Mouse (Mus musculus) myocyte (in vitro differentiated cells): ENCODE results near the gene Dusp15. TPM values are rescaled to one million over a fixed set of nuclear protein-coding genes. Genes with fewer than 3 reads are reported as not detected.
A peak's percentile ranks its signal among the peaks of the same experiment; 100 is the strongest.

ENCODE experiments used
- H3K27me3 ChIP-seq: one replicate; pipeline ENCODE4 v1.6.1; 2011; ENCODE audit not compliant: control insufficient read depth, insufficient read depth, insufficient read length
- H3K36me3 ChIP-seq: one replicate; pipeline ENCODE4 v1.6.1; 2011; ENCODE audit not compliant: control insufficient read depth, insufficient read depth
- H3K4me2 ChIP-seq: one replicate; pipeline ENCODE4 v1.6.1; 2011; ENCODE audit warnings: low read depth, control low read depth
- H3K4me3 ChIP-seq: one replicate; pipeline ENCODE4 v1.5.1; 2011; ENCODE audit warnings: mild to moderate bottlenecking, control low read depth, moderate library complexity
- H3K79me2 ChIP-seq: one replicate; pipeline ENCODE4 v1.6.1; 2011; ENCODE audit not compliant: control insufficient read depth, insufficient read depth
- H3ac ChIP-seq: one replicate; pipeline ENCODE4 v1.6.1; 2011; ENCODE audit not compliant: control insufficient read depth, insufficient read length
- CEBPB ChIP-seq: IDR thresholded peaks from 2 replicates; pipeline ENCODE4 v1.6.1; 2011; ENCODE audit warnings: mild to moderate bottlenecking, moderate library complexity; ENCODE audit not compliant: poor library complexity, insufficient read depth, severe bottlenecking
- E2F4 ChIP-seq: IDR thresholded peaks from one replicate; pipeline ENCODE4 v1.6.1; 2011; ENCODE audit warnings: mild to moderate bottlenecking, control low read depth, moderate library complexity; ENCODE audit not compliant: insufficient read depth
- MAX ChIP-seq: IDR thresholded peaks from one replicate; pipeline ENCODE4 v1.6.1; 2011; ENCODE audit warnings: low read depth, mild to moderate bottlenecking, control low read depth
- MYOD1 ChIP-seq, 3 experiments: IDR thresholded peaks; one replicate each; pipeline ENCODE4 v1.6.1; 2011; ENCODE audit warnings: control low read depth in 2 of 3, low read depth in 2 of 3, mild to moderate bottlenecking in 2 of 3, moderate library complexity in 1 of 3; ENCODE audit not compliant: insufficient read length in 2 of 3, control insufficient read depth in 1 of 3
- MYOG ChIP-seq, 3 experiments: IDR thresholded peaks; one replicate each; pipeline ENCODE4 v1.6.1; 2011; ENCODE audit warnings: control low read depth in 2 of 3, low read depth in 2 of 3, mild to moderate bottlenecking in 2 of 3; ENCODE audit not compliant: insufficient read length in 2 of 3, control insufficient read depth in 1 of 3, insufficient read depth in 1 of 3
- POLR2A ChIP-seq: IDR thresholded peaks from one replicate; pipeline ENCODE4 v1.6.1; 2011; ENCODE audit warnings: low read depth, mild to moderate bottlenecking, control low read depth, moderate library complexity; ENCODE audit not compliant: insufficient read length
- POLR2AphosphoS2 ChIP-seq: IDR thresholded peaks from one replicate; pipeline ENCODE4 v1.6.1; 2011; ENCODE audit warnings: low read depth, control low read depth; ENCODE audit not compliant: insufficient read length
- REST ChIP-seq: IDR thresholded peaks from one replicate; pipeline ENCODE4 v1.6.1; 2011; ENCODE audit warnings: mild to moderate bottlenecking, control low read depth, moderate library complexity; ENCODE audit not compliant: insufficient read depth, insufficient read length
- SRF ChIP-seq: IDR thresholded peaks from one replicate; pipeline ENCODE4 v1.6.1; 2011; ENCODE audit warnings: low read depth; ENCODE audit not compliant: control insufficient read depth, insufficient read length
- TCF12 ChIP-seq: IDR thresholded peaks from one replicate; pipeline ENCODE4 v1.6.1; 2011; ENCODE audit warnings: mild to moderate bottlenecking, control low read depth; ENCODE audit not compliant: poor library complexity, insufficient read depth, severe bottlenecking
- TCF3 ChIP-seq: IDR thresholded peaks from one replicate; pipeline ENCODE4 v1.6.1; 2011; ENCODE audit warnings: low read depth, control low read depth; ENCODE audit not compliant: insufficient read length
- USF1 ChIP-seq: IDR thresholded peaks from one replicate; pipeline ENCODE4 v1.6.1; 2011; ENCODE audit warnings: low read depth, mild to moderate bottlenecking, control low read depth, moderate library complexity
- polyA plus RNA-seq: library from polyadenylated mRNA; unstranded; fragments of >200 nt; fragmentation: generic; extraction: Trizol; gene quantifications from one replicate; pipeline ENCODE4 v1.2.1, GENCODE M21; 2012; ENCODE audit warnings: missing spikeins

The Dusp15 gene
- polyA plus RNA-seq, 1 experiment = 0.02 TPM

- TF ChIP-seq POLR2A (no peak), SRF (no peak), POLR2AphosphoS2 (no peak), TCF12 (no peak), MAX (no peak), MYOD1 (IDR thresholded peaks at IDR 0.05; ENCODE audit: control insufficient read depth in 1 of 3, insufficient read length in 2 of 3, low read depth in 2 of 3) (no peak), REST (no peak)
- Histone ChIP-seq H3K4me3 (no peak overlapping the region), H3K4me2 (peak overlapping the region; percentile 89), H3K27me3 (no peaks in the 10 kb centered on the region), H3K79me2 (peaks cover 7% of the 10 kb centered on the region), H3ac (no peak overlapping the region), H3K36me3 (no peaks in the 10 kb centered on the region)
Observed at GRCm38 (mm10) chr2:152924128-152924527, 27.4 kb downstream of the Dusp15 start.

GRCm38 (mm10) chr2:152923621-152924020 lies 27.9 kb downstream of the Dusp15 start:
- Histone ChIP-seq H3K79me2 (peaks cover 6% of the 10 kb centered on the region), H3K4me3 (no peak overlapping the region), H3ac (no peak overlapping the region), H3K4me2 (peak overlapping the region; percentile 89), H3K36me3 (no peaks in the 10 kb centered on the region), H3K27me3 (no peaks in the 10 kb centered on the region)
- TF ChIP-seq MYOD1 (IDR thresholded peaks at IDR 0.05; ENCODE audit: control insufficient read depth in 1 of 3, insufficient read length in 2 of 3, low read depth in 2 of 3) (peak in 1 of 3 experiments; percentile 37), E2F4 (no peak)

GRCm38 (mm10) chr2:152922376-152922775 lies 29.1 kb downstream of the Dusp15 start:
- Histone ChIP-seq H3ac (no peak overlapping the region), H3K27me3 (no peaks in the 10 kb centered on the region), H3K79me2 (peaks cover 6% of the 10 kb centered on the region), H3K4me2 (no peak overlapping the region), H3K36me3 (no peaks in the 10 kb centered on the region), H3K4me3 (no peak overlapping the region)
- TF ChIP-seq POLR2AphosphoS2 = no peak
- TF ChIP-seq E2F4 = no peak
- TF ChIP-seq REST = no peak
- no peak for TF ChIP-seq CEBPB
- TF ChIP-seq MYOG (IDR thresholded peaks at IDR 0.05; ENCODE audit: control insufficient read depth in 1 of 3, insufficient read depth in 1 of 3, insufficient read length in 2 of 3, low read depth in 2 of 3) = no peak
- no peak for TF ChIP-seq TCF3
- no peak for TF ChIP-seq USF1
- TF ChIP-seq MAX = no peak
- no peak for TF ChIP-seq TCF12
- no peak for TF ChIP-seq POLR2A
- no peak for TF ChIP-seq MYOD1 (IDR thresholded peaks at IDR 0.05; ENCODE audit: control insufficient read depth in 1 of 3, insufficient read length in 2 of 3, low read depth in 2 of 3)
- no peak for TF ChIP-seq SRF

GRCm38 (mm10) chr2:152917671-152918070 lies 33.8 kb downstream of the Dusp15 start:
- TF ChIP-seq POLR2AphosphoS2 (no peak), MYOG (IDR thresholded peaks at IDR 0.05; ENCODE audit: control insufficient read depth in 1 of 3, insufficient read depth in 1 of 3, insufficient read length in 2 of 3, low read depth in 2 of 3) (no peak), TCF12 (no peak), REST (no peak), USF1 (no peak), TCF3 (no peak), CEBPB (no peak)
- Histone ChIP-seq H3K27me3 (no peaks in the 10 kb centered on the region), H3ac (no peak overlapping the region), H3K4me3 (no peak overlapping the region), H3K4me2 (no peak overlapping the region), H3K79me2 (no peaks in the 10 kb centered on the region), H3K36me3 (no peaks in the 10 kb centered on the region)

- H3K27me3 ChIP-seq = no peaks in the 10 kb centered on the region
Observed at GRCm38 (mm10) chr2:152916111-152916510, 35.4 kb downstream of the Dusp15 start.

More at GRCm38 (mm10) chr2:152916111-152916510, 35.4 kb downstream of the Dusp15 start:
- Histone ChIP-seq H3K79me2 (no peaks in the 10 kb centered on the region), H3K4me2 (no peak overlapping the region), H3K4me3 (no peak overlapping the region), H3ac (no peak overlapping the region), H3K36me3 (no peaks in the 10 kb centered on the region)
- TF ChIP-seq POLR2AphosphoS2 = no peak
- no peak for TF ChIP-seq REST
- no peak for TF ChIP-seq USF1
- TF ChIP-seq MYOD1 (IDR thresholded peaks at IDR 0.05; ENCODE audit: control insufficient read depth in 1 of 3, insufficient read length in 2 of 3, low read depth in 2 of 3) = no peak
- no peak for TF ChIP-seq SRF
- TF ChIP-seq CEBPB = no peak
- no peak for TF ChIP-seq MAX
- TF ChIP-seq TCF3 = no peak
- TF ChIP-seq TCF12 = no peak
- TF ChIP-seq E2F4 = no peak
- no peak for TF ChIP-seq POLR2A
- TF ChIP-seq MYOG (IDR thresholded peaks at IDR 0.05; ENCODE audit: control insufficient read depth in 1 of 3, insufficient read depth in 1 of 3, insufficient read length in 2 of 3, low read depth in 2 of 3) = no peak
